Mouse (Mus musculus): ENCODE results near the gene Gabrb1.

Gene Gabrb1

DNA sequence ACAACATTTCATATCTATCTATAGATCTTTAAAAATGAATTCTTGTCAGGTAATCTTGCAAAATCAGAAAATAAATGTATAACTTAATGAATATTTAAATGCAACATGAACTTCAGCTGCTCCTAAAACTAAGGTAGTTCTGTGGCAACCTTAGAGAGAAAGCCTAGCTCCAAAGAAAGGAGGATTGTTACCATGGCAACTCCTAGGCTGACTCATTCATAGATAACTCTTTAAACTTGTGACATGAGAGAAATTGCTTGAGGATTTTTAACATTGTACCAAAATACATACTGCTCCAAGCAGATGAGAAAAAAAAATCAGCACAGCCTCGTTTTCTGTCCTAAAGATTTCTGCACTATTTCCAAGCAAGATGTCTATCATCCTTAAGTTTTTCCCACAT is 171.1 kb downstream of the Gabrb1 start:
- DNase-seq (ENCODE audit: low spot score in 2 of 2) = no peak

DNA sequence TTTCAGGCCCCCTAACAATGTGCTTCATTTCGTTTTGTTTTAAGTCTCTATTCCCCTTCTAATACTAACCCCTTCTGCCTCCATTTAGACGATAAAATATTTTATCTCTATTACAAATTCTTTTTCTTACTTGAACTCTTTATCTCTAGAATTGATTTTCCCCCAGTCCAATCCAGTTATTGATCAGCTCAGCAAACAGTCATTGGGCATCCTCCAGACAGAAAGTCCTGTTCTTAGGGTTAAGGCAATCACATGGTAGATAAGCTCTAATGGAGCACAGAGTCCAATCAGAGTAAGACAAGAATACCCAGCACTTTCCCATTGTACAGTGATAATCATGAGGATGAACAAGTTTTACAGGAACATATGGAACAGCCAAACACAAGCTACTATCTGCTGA is 172.4 kb downstream of the Gabrb1 start:
- no peak for DNase-seq (ENCODE audit: low spot score in 2 of 2)

DNA sequence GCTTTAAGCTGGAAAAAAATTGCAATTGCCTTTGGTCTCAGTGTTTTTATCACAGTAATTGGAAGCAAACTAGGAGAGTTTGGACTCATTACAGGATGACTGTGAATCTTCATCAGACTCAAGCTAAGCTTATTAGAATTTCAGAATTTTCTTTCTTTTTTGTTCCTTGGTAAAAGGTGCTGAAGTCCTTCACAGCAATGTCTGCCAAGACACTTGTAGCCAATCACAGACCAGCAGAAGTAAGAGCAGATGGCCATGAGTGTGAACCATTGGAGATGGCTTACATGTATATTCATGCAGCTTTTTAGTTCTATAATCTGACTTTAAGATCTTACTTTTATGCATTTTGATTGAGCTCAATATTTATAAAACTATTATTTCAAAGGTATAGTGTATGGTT is 184.3 kb downstream of the Gabrb1 start:
- no peak for DNase-seq (ENCODE audit: low spot score in 2 of 2)

DNA sequence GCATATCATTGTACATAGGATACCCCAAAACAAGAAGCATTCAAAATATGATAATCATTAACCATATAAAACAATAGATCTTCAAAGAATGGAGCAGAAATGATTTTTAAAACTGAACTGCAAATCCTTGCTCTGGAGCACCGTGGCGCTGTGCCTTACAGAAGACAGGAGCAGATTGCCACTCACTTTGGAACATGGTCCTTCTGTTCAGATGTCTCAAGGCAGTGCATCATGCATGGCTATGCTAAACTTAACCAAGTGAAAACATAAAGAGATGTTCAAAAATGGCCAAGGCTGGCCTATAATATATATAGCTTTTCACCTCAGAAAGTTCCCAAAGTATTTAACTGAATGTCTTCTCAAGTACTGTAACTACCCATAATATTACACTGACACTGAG is 240.3 kb downstream of the Gabrb1 start:
- no peak for DNase-seq (ENCODE audit: low spot score in 2 of 2)

DNA sequence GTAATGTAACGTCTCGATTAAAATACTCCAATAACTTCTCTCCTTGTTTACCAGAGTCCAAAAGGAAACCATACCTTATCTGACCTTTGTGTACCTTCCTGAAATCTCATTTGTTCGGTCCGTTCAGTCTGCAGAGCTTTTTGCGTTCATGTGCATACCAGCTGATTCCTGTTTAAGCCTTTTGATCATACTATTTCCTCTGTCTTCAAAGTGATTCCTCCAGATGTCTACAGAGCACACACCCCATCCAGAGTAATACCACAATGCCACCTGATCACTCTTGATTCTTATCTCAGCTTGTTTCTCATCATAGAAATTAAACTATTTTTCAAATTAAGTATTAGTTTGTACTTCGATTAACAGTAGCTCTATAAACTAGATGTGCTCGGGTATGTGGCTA is 245.5 kb downstream of the Gabrb1 start:
- no peak for DNase-seq (ENCODE audit: low spot score in 2 of 2)

DNA sequence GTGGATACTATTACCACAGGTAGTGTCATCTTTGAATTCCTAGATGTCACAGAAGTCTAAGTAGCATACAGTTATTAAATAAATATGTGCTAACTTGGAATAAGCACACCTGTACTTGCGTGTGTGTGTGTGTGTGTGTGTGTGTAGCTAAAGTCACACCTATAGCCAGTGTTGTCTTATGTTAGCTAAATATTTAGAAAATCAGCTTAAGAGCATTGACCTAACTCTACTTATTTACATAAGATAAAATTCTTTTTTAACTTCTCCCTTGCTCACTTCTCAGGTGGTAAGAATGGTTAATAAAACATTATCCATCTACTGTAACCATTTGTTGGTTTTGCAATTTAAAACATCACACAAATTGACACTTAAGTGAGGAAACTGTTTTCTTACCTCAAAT is 256.1 kb downstream of the Gabrb1 start:
- no peak for DNase-seq (ENCODE audit: low spot score in 2 of 2)

DNA sequence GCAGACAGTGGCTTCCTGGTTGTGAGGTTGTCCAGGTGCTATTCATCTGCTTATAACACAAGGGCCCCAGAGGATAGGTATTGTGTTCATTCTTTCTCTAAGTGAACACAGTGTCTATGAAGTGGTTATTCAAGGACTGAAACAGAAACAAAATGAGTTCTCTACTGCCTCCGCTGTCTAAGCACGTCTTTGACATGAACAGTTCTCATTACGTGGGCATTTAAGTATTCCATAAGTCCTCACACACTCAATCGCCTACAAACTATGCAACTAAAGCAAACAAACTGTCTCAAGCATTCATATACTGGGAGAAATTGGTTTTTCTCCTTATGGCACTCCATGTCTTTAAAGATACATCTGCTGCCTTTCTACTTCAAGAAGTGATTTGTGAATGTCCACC is 257.8 kb downstream of the Gabrb1 start:
- DNase-seq (ENCODE audit: low spot score in 2 of 2) = no peak

DNA sequence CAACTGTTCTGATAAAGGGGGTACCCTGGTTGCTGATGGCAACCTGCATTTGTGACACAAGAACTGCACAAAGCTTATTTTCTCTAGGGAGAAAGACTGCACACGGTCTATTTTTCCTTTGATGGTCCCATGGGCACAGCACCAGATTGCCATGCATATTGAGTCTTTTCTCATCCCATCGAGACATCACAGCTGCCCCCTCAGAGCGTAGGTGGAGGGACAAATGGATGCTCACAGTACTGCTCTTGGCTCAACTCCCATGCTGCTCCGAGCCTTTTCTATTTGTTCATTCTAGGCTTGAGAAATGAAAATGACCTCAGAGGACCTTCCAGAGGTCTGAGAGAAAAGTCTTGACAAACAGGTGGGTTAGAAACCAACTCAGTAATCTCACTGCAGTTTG is 259.3 kb downstream of the Gabrb1 start:
- DNase-seq (ENCODE audit: low spot score in 2 of 2) = peak; percentile 31 to 50

DNA sequence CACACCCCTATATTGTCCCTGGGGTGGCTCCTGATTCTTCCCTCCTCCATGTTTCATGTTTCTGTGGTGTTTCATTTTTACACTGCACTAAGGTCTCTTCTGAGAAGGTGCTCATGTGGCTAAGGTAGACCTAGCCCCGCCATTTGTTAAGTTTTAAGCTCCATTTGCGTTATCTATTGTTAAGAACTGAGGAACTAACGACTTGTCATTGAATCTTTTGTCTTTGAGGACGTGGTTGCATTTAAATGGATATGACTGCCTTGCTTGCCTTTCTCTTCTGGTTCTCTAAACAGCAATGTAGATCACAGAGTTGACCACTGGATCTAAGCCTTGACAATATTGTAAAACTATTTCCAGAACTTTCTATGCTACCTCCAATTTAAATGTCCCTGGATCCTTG is 265.7 kb downstream of the Gabrb1 start:
- DNase-seq (ENCODE audit: low spot score in 2 of 2) = no peak

DNA sequence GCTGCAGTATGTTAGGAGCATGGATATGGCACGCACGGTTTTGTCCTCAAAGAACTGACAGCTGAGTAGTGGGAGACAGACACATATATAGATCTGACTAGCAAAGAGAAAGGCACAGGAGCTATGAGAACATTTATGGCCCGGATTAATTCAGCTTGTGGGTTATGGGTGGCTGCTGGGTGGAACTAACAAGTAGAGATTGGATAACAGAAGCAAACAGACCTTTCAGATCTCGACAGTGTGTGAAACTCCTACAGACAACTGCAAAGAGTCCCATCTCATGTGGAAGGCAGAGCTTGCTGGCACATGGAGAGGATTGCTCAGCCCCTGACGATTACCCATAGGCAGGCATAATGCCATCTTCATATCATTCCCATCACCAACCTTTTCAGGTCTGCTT is 268.4 kb downstream of the Gabrb1 start:
- peak in 1 of 2 experiments; percentile 30 for DNase-seq (ENCODE audit: low spot score in 2 of 2)

DNA sequence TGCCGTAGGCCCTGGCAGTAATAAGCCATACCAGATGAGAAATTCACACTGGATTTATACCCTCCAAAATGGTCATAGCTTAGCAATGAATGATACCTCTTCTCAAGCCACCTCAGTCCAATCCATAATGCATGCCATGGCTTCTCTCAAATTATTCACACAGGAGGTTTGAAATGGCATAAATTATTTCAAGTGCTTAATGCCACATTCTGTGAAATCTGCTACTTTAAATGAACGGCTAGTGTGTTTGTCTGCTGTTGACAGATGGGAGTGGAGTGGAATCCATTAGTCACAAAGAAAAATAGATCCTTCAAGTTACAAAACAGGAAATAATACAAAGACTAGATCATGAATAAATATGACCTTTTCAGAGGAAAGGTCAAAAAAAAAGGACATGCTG is 272.1 kb downstream of the Gabrb1 start:
- no peak for DNase-seq (ENCODE audit: low spot score in 2 of 2)

DNA sequence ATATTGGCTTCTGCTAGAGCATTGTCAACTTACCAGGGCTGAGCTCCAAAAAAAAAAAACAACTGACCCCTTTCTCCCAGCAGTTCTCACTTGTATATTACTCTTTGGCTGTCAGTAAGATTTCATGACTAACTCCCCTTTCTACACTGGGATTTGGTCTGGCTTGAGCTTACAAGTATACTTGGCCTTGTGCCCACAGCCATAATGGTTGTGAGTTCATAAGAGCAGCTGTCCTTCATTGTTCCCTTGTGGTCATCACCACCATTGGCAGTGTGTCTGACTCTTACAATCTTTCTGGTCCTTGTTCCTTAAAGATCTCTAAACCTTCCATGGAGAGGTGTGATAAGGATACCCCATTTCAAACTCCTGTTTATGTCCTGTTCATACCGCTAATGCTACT is 293.5 kb downstream of the Gabrb1 start:
- no peak for DNase-seq (ENCODE audit: low spot score in 2 of 2)

DNA sequence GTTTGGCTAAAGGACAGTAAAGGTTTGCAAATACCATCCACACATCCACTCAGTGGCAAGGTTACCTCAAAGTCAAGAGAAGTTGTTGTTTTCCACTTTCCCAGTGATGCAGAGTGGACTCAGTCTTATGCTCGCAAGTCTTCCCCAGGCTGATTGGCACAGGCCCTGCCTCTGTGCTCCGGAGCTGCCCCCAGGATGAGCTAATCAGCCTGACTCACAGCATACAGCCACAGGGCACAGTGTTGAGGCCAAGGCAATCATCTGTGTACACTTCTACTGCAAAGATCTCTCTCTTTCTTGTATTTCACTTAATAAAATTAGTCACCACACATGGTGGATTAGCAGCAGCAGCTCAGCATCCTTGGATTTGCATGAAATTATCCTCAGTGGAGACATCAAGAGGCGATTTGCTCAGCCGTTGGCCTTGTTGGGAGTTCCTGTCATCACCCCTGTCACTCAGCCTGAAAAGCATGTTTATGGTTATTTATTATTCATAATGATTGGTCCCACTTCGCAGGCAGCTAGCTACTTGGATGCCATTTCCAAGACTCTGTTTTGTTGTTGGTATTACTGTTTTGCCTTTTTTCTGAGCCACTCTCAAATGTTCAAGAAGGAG is 297.3 kb downstream of the Gabrb1 start:
- no peak for DNase-seq (ENCODE audit: low spot score in 2 of 2)

DNA sequence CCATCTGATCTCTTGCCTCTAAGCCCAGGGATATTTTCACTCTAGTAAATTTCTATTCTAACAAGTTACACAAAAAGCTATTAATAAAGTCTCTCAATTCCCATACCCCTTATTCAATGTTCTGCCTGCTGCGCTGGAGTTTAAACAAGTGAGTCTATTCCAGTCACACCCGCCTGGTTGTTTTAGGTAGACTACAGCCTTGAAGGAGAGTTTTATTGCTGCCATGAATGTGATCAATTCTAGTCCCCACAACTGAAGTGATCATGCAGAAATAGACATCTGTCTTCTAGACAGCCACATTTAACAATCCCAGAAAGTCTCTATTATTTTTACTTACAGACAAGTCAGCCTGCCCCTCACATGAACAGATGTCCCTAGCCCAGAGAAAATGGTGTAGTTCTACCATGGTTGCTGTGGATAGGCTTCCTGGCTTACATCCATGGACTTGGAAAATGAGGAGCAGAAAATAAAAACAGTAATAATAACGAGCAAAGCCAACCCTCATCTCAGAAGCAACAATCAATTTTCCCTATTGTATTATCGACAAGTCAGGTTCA is 307.0 kb downstream of the Gabrb1 start:
- DNase-seq (ENCODE audit: low spot score in 2 of 2) = no peak

DNA sequence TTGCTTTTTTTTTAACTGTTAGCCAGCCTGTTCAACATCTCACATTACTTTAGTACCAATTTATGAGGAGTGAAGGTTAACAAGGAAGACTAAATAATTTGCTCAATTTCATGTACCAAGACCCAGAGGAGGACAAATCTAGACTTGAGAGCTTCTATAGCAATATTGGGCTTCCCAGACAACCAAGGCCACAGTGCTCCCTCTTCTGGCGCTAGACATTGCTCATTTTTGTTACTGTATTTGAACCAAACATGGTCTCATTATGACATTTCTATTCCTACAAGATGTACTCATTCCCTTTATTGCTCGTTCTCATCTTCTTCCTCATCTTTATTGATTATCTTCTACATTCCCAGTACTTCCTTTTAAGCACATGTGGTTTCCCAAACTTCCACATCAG is 307.6 kb downstream of the Gabrb1 start:
- DNase-seq (ENCODE audit: low spot score in 2 of 2) = no peak

DNA sequence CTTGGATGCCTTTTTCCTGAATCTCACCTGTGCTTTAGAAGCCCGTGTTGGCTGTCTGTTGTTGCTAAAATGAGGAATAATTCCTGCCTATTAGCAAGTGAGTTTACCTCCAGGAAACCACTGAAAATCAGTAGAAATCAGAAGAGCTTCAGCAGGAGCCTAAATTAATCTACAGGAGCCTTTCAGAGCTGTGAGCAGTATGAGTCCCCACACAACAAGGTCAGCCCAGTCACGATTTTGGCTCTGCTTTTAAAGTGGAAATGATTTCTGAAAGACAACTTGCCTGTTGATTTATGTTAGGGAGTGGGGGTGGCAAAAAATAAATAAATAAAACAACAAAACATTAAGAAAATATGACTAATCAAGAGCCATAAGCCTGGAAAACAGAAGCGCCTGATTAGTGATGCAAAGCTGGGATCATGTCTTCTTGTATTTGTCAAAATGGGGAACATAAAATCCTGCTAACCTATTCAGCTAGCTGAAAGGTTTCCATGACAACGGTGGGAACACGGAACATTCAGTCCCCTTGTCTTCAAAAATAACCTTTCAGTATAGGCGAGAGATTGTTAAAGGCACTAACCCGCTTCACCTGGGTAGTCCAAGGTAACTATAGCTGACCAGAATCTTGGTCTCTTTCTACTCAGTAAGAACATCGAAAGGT is 312.4 kb downstream of the Gabrb1 start:
- DNase-seq (ENCODE audit: low spot score in 2 of 2) = no peak

DNA sequence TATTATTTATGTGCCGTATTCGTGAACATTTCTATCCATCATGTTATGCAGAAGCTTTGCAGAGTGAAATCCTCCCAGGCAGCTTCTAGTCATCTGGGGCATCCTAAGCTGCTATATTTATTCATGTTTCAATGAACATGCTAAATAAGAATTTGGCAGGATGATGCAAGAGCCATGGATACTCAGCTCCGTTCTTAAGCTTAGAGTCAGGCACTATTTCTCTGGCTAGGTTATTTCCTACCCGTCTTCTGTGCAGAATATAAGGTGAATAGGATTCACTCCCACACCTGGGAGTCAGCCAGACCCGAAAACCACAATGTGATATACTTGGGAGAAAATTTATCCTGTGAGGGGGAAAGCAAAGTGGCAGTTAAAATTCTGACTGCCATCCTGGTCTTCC is 314.9 kb downstream of the Gabrb1 start:
- no peak for DNase-seq (ENCODE audit: low spot score in 2 of 2)

DNA sequence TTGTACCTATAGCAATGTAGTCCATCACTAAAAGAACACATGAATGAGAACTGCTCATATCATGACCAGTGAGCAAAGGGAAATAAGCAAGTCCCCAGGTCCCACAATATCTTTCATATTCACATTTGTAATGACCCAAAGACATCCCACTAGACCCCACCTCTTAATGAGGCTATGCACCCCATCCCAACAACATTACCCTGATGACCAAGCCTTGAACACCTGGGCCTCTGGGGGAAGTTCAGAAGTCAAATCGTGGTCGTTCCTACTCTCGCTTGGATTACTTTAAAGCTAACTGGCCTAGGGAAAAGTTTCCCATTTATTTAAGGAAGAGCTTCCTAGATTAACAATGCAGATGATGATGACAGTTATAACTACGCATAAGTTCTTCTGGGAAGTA is 318.2 kb downstream of the Gabrb1 start:
- no peak for DNase-seq (ENCODE audit: low spot score in 2 of 2)

DNA sequence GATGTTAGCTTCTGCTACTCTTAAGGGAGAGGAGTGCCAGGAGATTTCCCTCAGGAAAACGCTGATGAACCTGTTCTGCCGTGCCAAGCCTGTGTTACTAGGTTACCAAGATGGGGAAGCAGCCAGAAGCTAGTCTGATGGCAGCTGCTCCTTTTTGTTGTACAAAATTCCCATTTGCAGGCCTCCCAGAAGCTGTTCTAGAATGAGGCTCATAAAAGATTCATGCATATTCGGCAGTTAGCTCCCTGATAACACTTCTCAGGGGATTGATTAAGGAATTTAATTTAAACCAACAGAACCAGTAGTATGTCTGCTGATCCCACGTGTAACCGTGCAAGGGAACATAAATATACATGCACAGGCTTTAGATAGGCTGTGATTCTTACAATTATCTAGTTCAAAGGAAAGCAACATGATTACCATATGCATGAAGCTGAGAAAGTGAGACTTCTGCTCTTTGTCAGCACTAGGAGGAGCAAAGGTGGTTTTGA is 318.7 kb downstream of the Gabrb1 start:
- peak in 1 of 2 experiments; percentile 30 for DNase-seq (ENCODE audit: low spot score in 2 of 2)

DNA sequence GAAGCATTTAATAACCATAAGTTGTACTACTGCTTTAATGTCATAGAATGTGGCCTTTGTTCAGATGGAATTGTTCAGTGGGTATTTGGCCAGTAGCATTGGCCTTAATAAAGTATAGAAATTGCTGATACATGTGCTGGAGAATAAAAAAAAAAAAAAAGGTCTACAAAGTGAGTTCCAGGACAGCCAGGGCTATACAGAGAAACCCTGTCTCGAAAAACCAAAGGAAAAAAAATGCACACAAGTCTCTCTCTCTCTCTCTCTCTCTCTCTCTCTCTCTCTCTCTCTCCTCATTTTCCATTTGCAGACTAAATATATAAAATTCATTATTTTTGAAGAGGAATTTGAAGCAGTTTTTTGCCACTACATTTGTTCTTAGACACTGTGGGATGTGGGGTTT is 328.6 kb downstream of the Gabrb1 start:
- DNase-seq (ENCODE audit: low spot score in 2 of 2) = no peak

DNA sequence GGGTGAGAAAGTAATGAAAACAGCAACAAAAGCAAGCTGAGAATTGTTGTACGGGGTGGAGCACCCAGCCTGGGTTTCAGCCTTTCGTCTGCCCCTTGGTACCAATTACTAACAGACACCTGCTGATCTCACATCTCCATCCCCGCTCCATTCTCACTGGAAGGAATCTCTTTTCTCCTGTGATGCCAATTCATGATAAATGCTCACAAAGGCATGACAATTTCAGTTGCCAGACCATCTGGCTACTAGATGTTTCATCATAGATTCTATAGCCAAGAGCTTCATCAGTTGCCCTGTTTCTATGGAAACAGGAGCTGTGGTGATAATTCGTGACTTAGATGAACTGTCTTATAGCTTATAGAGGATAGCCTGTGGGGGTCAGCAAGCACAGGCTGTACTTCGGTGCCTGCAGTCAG is 329.1 kb downstream of the Gabrb1 start:
- no peak for DNase-seq (ENCODE audit: low spot score in 2 of 2)

DNA sequence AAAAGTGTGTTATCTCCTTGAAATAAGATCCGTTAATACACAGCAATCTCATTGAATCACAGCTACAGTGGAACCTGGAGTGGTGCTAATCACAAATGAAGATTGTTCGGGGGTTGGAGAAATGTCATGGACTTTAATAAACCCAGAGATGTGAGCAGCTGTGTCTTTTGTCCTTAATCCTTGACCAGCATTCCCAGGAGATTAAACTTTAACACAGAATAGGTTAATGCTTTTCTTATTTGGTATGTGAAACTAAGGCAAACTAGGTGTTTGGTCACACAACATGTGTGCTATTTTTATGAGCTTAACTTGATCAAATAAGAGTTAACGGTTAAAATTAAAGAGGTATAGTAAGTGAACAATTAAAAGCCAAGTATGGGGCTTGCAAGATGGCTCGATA is 341.6 kb downstream of the Gabrb1 start:
- DNase-seq (ENCODE audit: low spot score in 2 of 2) = no peak

DNA sequence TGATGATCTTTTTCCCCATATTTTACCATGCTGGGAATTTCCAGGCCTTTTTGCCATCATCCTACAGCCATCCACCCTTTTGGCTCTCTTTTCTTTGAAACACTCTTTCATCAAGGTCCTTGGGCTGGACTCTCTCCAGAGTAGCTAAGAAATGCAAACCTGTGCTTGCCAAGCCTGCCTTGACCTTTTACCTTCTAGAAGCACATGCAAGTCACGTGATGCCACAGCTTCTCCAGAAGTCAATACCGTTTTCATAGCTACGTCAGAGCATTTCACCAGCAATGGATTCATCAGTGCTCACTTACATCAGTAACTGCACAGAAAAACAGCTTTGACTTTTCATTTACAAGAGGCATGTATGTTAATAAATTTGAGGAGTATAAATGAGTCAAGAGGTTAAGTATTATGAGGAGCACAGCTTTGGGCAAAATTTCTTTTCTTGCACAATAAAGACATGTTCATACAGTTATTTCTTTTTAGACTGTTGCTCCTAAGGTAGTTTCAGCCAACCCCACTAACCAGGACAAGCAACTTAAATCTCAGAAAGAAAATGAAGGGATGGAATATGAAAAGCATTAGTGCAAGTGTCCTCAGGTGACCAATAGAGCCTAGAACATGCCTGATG is 346.0 kb downstream of the Gabrb1 start:
- no peak for DNase-seq (ENCODE audit: low spot score in 2 of 2)
